Mouse (Mus musculus): Measurements from ENCODE around the gene Car12.

GRCm38 (mm10) chr9:66731284-66731683 is 17.8 kb downstream of the Car12 start:
- TF ChIP-seq CTCF (IDR thresholded peaks at IDR 0.05; ENCODE audit: extremely low read depth, insufficient read depth, insufficient read length, insufficient replicate concordance) (no peak), POLR2A (IDR thresholded peaks at IDR 0.05; ENCODE audit: low read depth, low read length) (no peak)
